Mouse (Mus musculus) lung, adult 2 months (tissue): ENCODE results near the gene Zmiz2.

Experiments used
- CTCF ChIP-seq: fragments of 200-500 bp; IDR thresholded peaks from 2 replicates; pipeline ENCODE4 v1.5.1; 2011; ENCODE audit warnings: mild to moderate bottlenecking, low read length, control low read depth; ENCODE audit not compliant: insufficient read depth
- POLR2A ChIP-seq: fragments of 200-500 bp; IDR thresholded peaks from 2 replicates; pipeline ENCODE4 v1.6.1; 2011; ENCODE audit warnings: low read depth, mild to moderate bottlenecking, control low read depth, low read length, borderline replicate concordance; ENCODE audit errors: extremely low read depth

- TF ChIP-seq POLR2A (no peak), CTCF (no peak)
Measured at GRCm38 (mm10) chr11:6407162-6407621, 18.3 kb downstream of the Zmiz2 start.
